In the genomic region with DNA sequence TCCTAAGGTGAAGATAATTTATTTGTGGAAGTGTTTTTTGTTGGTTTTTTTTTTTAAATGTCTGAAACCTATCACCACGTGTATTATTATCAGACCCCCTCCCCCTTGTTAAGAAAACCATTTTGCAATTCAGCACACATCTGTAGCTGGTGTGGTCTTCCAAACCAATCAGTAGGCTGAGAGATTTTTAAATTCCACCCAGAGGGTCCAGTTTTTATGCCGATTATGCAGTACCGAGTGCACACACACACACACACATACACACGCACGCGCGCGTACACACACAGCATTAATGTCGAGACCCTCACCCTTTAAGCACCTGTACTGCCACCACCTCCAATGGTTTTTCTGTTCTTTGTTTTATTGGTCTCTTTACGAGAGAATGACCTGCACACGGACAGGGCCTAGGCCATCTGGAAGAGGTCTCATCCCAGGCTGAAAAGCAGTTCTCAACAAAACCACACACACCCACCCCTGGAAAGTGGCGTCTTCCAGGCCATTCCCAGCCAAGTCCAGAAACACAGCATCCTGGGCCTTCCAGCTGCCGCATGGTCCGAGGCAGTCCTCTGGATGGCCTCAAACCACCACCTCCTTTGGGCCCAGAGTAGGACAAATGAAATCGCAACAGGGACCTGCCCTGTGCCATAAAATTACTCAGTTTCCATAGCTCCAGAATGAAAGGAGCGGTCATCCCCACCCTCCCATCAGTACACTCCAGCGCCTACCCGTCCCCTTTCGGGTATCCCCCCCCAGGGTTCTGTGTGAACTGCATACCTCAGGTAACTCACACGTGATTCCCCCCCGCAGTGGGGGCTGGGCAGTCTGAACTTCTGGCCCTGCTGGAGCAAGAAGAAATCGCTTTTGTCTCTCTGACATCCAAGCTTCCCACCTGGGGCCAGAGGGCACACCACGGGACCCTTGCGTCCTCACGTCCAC, we compare ENCODE assay signal across 8 mouse cellular contexts. TPM values are rescaled to one million over a fixed set of nuclear protein-coding genes. Genes with fewer than 3 reads are reported as not detected.
DNase-seq lines count a peak whose midpoint lies in the region; ATAC-seq and TF ChIP-seq lines count a peak whose summit lies in the region.

No protein-coding gene starts in this region.

- TF ChIP-seq CTCF in lung, postnatal 0 days (IDR thresholded peaks at IDR 0.05) = no peak; the same call in 1 of the 2 replicates

- H3K9me3 ChIP-seq in lung, postnatal 0 days (ENCODE audit: low read length) = no peaks in the 10 kb centered on the region
- no peaks in the 10 kb centered on the region for H3K9me3 ChIP-seq in stomach, embryonic 15.5 days

- DNase-seq in left cerebral cortex, postnatal 4 days = peak; percentile 43
- DNase-seq in left cerebral cortex, adult 11 months (ENCODE audit: low spot score) = no peak
- DNase-seq in cerebellum, adult 8-10 months = peak; percentile 50
- DNase-seq in heart, adult 8-10 months (ENCODE audit: low spot score) = peak; percentile 19
- DNase-seq in kidney, adult 8-10 months = peak; percentile 12 to 18
- peak; percentile 50 for DNase-seq in lung, postnatal 0 days (ENCODE audit: low spot score)
- DNase-seq in frontal cortex, postnatal 25 days (ENCODE audit: low spot score in 2 of 2) = no peak

- peak overlapping the region; percentile 92 for H3K27ac ChIP-seq in lung, postnatal 0 days (ENCODE audit: low read length)
- H3K27ac ChIP-seq in stomach, embryonic 15.5 days = peak overlapping the region; percentile 84

- H3K4me3 ChIP-seq in lung, postnatal 0 days (ENCODE audit: low read depth, low read length) = peak overlapping the region; percentile 80
- H3K4me3 ChIP-seq in stomach, embryonic 15.5 days (replicated peaks) = peak overlapping the region; percentile 60

- H3K4me2 ChIP-seq in lung, postnatal 0 days (replicated peaks; ENCODE audit: low read depth, low read length) = peak overlapping the region; percentile 92
- peak overlapping the region; percentile 81 for H3K4me2 ChIP-seq in stomach, embryonic 15.5 days

- no peaks in the 10 kb centered on the region for H3K27me3 ChIP-seq in lung, postnatal 0 days (replicated peaks; ENCODE audit: insufficient read depth, low read length)
- H3K27me3 ChIP-seq in stomach, embryonic 15.5 days (replicated peaks) = no peaks in the 10 kb centered on the region

- H3K36me3 ChIP-seq in lung, postnatal 0 days (ENCODE audit: insufficient read depth, low read length) = no peaks in the 10 kb centered on the region
- no peaks in the 10 kb centered on the region for H3K36me3 ChIP-seq in stomach, embryonic 15.5 days

- intact Hi-C loops in left cerebral cortex, postnatal 4 days (cut with DNase I) = loop anchor here (5.0 kb wide), 2 partner anchors 148 to 233 kb away; no protein-coding TSS in a partner anchor

- no peak for ATAC-seq in lung, postnatal 0 days
- ATAC-seq in stomach, embryonic 15.5 days (ENCODE audit: insufficient read depth, low FRiP score, low read depth) = peak; percentile 9; the same call in 1 of the 2 replicates

- peak overlapping the region; percentile 85 for H3K9ac ChIP-seq in lung, postnatal 0 days (replicated peaks; ENCODE audit: low read depth)
- H3K9ac ChIP-seq in stomach, embryonic 15.5 days = peak overlapping the region; percentile 79; the same call in 1 of the 2 replicates

- TF ChIP-seq EP300 in lung, postnatal 0 days (IDR thresholded peaks at IDR 0.05) = no peak

- no peaks in the 10 kb centered on the region for H3K4me1 ChIP-seq in lung, postnatal 0 days (ENCODE audit: insufficient read depth, low read depth, low read length)
- peaks cover 6% of the 10 kb centered on the region; the same call in 1 of the 2 replicates for H3K4me1 ChIP-seq in stomach, embryonic 15.5 days

- 10% methylated on average over 25 of the region's 25 CpGs for WGBS in lung, postnatal 0 days
- 12% methylated on average over 25 of the region's 25 CpGs for WGBS in stomach, embryonic 15.5 days

RNA-seq across cellular contexts. Expression of a gene that starts 1.9 kb away (rescaled TPM):
- 10 to 100 TPM; 82.8 to 83.3 TPM for total RNA-seq in left cerebral cortex, postnatal 4 days (2021)
- total RNA-seq in heart, adult 8-10 months (2022) = 1 to 10 TPM; 3.5 to 6.6 (median 4.9) TPM
- polyA plus RNA-seq in lung, postnatal 0 days (2015; fragmentation: Nextera tagmentation; extraction: Ambion mirVana) = 24.9 and 28.1 TPM in 2 replicates
- polyA plus RNA-seq in stomach, embryonic 15.5 days (2015; fragmentation: Nextera tagmentation; extraction: Ambion mirVana) = 10.5 and 11.8 TPM in 2 replicates

Comparison
In these comparisons a context has a peak if more than half of its experiments do, and no peak if none do; other contexts are left out.
1. DNase-seq: peak in left cerebral cortex, postnatal 4 days (single experiment), cerebellum, adult 8-10 months (single experiment), heart, adult 8-10 months (single experiment), kidney, adult 8-10 months (2 of 2) and lung, postnatal 0 days (single experiment); none in left cerebral cortex, adult 11 months (single experiment) and frontal cortex, postnatal 25 days (0 of 2).
2. RNA of a gene that starts 1.9 kb away (total RNA-seq): 82.8 to 83.3 TPM in left cerebral cortex, postnatal 4 days; 3.5 to 6.6 TPM in heart, adult 8-10 months; every median in the first group is over 10 times any median in the second.